Mouse (Mus musculus): Measurements from ENCODE around the gene Pih1d3.

The Pih1d3 gene

DNA sequence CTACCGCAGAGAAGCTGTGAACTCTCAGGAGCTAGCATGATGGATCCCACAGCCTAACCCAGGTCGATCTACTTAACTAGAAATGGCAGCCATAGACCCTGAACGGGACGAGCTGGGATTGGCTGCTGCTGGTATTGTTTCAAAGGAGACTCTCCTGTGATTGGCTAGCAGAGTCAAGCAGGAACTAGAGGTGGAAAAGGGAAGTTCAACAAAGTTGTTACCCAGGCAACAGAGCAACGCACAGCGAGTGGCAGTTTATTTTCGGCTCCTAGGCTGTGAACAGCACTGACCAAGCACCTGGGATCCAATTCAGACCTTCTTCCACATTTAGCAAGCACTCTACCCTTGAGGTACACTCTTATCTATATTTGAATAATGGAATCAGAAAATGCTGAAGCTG is at the start of gene Pih1d3, which contains the start of gene 4931428L18Rik:
Gene Pih1d3 (plus strand): TSS at position 275 of the 400 bp plus-strand sequence.
Gene 4931428L18Rik (minus strand): TSS at position 121 of the 400 bp plus-strand sequence.
- no peak for DNase-seq (ENCODE audit: low spot score)

- DNase-seq (ENCODE audit: low spot score), result no peak
Measured at GRCm38 (mm10) chr1:31175401-31175800, 47.2 kb upstream of the Pih1d3 start.

DNA sequence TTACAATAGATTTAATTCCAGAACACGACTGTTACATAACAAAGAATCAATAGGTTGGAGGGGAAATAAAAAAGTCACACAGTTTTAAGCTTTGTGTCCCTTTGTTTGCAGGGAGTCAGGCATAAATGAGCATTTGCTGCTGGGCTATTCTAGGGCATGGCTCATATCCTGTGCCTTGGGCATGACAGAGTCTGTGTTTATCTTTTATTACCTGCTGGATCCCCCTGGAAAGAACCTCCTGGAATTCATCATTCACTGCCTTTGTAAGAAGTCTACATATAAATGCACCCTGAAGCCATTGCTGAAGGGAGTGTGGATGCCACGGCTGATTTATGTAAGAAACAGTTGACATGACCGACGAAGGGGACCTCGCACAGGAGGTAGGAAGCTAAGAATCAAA is 46.5 kb upstream of the Pih1d3 start, which contains the start of gene Lgsn:
Gene Lgsn (plus strand): TSS at position 301 of the 400 bp plus-strand sequence.
- DNase-seq (ENCODE audit: low spot score), result no peak

- no peak for DNase-seq (ENCODE audit: low spot score)
Measured at GRCm38 (mm10) chr1:31178264-31178663, 44.4 kb upstream of the Pih1d3 start.

DNA sequence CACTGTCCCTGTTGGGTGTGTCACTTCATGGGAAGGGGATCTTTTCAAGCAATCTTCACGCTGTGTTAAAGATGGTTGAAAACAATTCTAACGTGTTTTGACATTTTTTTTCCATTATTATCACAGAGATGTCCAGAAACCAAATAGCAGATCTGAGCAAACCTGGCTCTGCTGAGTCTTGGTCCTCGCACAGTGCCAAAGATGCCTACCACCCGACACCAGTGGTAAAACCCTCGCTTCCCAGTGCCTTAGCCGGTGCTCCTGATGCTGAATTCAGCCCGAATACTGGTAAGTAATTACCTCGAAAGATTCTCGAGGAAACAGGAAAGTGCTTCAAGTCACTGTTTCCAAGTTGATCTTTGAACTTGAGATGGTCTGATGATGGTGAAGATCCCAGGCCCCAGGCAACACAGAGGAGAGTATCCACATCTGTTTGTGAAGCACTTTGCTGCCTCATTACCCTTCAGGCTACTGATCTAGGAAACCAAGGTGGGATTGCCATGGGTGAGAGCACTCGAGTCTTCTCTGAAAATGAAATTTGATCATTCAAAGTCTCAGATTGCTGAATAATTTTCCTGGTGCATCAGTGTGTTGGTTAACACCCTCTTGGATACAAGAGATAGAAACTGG is 32.3 kb upstream of the Pih1d3 start:
- no peak for DNase-seq (ENCODE audit: low spot score)

DNA sequence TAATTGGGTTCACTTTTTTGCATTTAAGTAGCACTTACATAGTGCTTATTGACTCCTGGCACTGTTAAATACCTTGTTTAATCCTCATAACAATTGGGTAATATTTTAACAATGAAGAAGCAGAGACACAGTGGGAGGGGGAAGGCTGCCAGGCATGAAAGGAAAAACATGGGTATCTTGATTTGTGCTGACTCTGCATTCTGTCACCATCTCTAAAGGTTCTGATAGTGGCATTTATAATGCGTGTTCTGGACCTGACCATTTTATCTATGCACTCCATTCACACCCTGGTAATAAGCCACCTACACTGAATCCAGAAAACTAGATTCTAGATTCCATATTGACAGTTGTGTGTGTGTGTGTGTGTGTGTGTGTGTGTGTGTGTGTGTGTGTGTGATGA is 27.0 kb upstream of the Pih1d3 start:
- DNase-seq (ENCODE audit: low spot score), result no peak

DNA sequence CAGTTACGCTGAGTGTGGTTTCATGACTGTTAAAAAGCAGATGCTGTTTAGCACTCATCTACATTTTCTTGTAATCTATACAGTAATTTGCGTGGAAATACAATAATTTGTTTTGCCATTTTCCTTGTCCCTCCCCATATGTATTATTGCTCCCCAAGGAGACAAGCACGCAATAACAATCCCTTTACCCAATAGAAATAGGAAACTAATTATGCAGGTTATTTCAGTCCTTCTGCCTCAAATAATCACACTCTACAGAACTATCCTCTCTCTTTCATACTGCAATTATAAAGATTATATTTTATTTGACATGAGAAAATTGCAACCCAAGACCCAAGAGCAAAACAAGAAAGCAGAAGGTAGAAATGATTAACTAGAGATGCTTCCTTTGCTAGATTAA is 25.7 kb upstream of the Pih1d3 start:
- DNase-seq (ENCODE audit: low spot score), result no peak

DNA sequence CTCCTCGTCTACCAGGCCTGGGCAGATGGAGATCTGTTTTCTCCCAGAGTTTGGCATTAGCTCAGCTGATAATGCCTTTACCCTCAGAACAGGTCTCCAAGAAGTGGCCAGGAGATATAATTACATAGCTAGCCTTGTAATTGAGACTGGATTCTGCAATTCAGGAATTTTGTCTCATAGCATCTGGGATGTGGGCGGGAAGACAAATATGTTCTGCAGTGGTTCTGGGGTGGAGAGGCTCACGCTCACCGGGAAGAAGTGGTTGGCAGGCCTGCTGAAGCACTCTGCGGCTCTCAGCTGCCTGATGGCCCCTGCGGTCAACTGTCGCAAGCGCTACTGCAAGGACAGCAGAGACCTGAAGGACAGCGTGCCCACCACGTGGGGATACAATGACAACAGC is 18.9 kb upstream of the Pih1d3 start:
- no peak for DNase-seq (ENCODE audit: low spot score)

DNA sequence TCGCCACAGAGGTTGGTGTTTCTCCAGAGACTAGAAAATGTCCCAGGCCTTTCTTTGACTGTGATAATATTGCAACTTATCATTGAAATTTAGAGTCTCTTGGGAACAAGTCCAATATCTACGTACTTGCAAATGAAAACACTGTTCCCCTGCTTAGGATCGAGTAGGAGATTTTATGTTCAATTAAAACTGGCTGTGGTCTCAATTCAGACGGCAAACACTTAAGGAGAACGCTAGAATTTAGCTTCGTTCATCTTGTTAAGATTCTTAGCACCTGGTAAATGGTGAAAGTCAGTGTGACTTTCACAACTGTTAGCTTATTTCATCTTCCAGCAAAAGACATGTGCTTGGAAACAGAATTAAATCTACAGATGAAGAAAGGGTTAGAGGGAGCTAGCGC is 17.3 kb upstream of the Pih1d3 start:
- DNase-seq (ENCODE audit: low spot score), result no peak

- DNase-seq (ENCODE audit: low spot score), result no peak
Measured at GRCm38 (mm10) chr1:31205770-31206169, 16.9 kb upstream of the Pih1d3 start.

- peak; percentile 34 for DNase-seq (ENCODE audit: low spot score)
Measured at GRCm38 (mm10) chr1:31210144-31210543, 12.5 kb upstream of the Pih1d3 start.

DNA sequence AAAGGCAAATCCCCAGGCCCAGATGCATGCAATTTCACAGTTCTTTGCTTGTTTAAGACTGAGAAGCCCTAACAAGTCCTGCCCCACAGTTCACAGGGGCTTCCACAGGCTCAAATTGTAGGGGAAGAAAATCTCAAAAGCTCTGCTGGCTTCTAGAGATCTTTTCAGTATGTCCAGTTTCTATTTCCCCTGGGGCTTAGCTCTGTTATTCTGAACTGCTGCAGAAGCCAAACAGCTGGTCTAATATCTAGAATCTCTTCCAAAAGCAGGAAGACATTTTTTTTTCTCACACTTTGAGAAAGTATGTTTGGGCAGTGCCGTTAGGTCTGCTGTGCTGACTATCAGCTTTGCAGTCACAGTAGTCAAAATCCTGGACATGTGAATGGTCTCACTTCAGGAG is 7.8 kb upstream of the Pih1d3 start:
- DNase-seq (ENCODE audit: low spot score), result no peak

DNA sequence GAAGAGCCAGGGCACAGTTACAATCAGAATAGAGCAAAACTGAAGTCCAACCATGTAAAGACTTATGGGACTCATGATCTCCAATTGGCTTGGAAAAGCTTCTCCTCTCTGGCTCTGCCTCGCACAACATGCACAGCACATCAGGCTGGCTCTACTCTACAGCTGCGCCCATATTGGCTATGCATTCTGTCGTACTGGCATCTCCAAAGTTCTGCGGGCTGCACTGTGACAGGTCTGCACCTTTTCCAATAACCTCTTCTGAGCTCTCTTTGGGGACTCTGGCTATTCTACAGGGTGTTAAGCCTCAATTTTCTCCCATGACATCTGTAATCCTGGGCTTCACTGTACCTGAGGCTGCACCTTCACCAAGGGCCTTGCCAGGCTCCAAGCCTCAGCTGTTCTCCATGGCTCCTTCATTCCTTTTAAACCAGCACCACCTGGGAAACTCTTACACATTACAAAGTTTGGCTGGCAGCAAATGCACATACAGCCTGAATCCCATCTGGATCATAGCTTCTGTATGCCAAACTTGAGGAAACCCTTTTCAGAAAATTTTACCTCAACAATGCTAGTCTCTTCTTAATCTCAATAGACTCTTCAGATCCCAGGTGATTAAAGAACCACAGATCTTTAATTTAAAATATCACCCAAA is 1.9 kb upstream of the Pih1d3 start:
- DNase-seq (ENCODE audit: low spot score), result no peak

DNA sequence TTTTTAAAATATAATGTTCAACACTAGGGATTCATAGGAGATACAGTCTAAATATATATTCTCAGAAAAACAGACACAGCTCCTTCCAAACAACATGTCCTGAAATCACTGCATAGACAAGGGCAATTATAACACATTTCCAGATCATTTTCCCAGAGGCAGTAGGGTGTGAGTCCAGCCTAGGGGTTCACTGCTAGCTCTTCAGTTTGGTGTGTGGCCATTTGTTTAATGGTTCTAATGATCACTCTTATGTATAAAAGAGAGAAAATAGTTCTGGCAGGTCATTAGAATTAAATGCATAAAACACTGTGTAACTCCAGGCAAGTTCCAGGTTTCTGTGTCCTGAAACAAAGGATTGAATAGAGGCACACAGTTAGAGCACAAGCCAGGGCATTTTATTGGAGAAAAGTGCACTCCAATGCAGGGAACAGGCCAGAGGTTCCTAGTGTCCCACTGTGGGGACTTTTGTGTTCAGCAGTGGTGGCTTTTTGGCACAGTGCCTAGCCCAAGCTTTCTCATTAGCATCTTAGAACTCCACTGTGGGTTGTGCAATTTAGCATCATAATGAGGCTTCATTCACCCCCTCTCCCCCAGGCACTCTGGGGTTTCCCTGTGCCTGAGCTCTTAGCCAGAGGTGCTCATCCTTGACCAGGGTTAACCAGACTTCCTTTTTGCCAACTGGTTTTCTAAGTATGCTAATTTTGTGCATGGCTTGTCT is 10.8 kb downstream of the Pih1d3 start:
- no peak for DNase-seq (ENCODE audit: low spot score)

- DNase-seq (ENCODE audit: low spot score), result no peak
Measured at GRCm38 (mm10) chr1:31260218-31260923, 37.7 kb downstream of the Pih1d3 start.
